Mouse (Mus musculus): Measurements from ENCODE around the gene Rpl41. TPM values are rescaled to one million over a fixed set of nuclear protein-coding genes. Genes with fewer than 3 reads are reported as not detected.
A peak's percentile ranks its signal among the peaks of the same experiment; 100 is the strongest.

Gene Rpl41
- polyA plus RNA-seq, 1 experiment from 2014 or later, result 3,049 TPM

DNA sequence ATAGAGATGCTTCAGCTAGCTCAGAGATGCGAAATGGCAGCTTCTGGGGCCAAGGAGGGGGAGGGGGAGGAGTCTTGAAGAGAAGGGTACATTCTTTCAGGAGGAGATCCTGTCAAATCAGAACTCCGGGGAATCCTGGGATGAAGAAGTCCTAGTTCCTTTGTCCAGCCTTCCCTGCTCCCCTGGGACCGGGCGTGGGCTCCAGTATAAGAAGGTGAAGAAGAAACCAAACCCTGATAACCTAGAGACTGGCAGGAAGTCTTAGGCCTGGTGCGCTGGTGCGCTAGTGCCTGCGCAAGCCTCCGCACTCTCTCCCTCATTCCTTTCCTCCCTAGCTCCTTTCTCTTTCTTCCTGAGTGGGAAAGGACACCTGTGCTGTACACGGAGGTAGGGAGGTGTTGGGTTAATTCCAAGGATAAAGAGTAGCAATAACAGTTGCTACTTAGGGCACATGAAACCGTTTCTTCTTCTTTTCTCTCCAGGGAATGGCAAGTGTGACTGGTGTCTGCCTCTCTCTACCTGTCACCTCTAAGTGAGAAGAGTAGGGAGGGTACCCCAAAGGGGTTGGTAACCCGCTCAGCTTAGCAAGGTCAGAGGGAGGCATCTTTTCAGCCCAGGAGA lies 24.9 kb downstream of the Rpl41 start:
- H3K36me3 ChIP-seq (ENCODE audit: control insufficient read depth, insufficient read depth, low read length), result no peaks in the 10 kb centered on the region
- ATAC-seq (replicated peaks; ENCODE audit: low FRiP score) (no peak), DNase-seq (ENCODE audit: low spot score) (no peak)
- H3K4me3 ChIP-seq (ENCODE audit: low read depth, low read length), result peak overlapping the region; percentile 64
- H3K9me3 ChIP-seq (ENCODE audit: control insufficient read depth, low read length), result no peaks in the 10 kb centered on the region
- WGBS, result 6% methylated on average over 11 of the region's 11 CpGs
- peaks cover 4% of the 10 kb centered on the region; the same call in 1 of the 2 replicates for H3K4me1 ChIP-seq (replicated peaks; ENCODE audit: control insufficient read depth, insufficient read depth, low read length)
- H3K27ac ChIP-seq (ENCODE audit: low read depth, low read length), result no peak overlapping the region
- peak overlapping the region; percentile 65; the same call in 1 of the 2 replicates for H3K9ac ChIP-seq (ENCODE audit: low read length)
- H3K27me3 ChIP-seq (ENCODE audit: control insufficient read depth, insufficient read depth, low read length), result peaks cover 22% of the 10 kb centered on the region
- peak overlapping the region; percentile 99 for H3K4me2 ChIP-seq (ENCODE audit: low read depth, low read length, severe bottlenecking)

DNA sequence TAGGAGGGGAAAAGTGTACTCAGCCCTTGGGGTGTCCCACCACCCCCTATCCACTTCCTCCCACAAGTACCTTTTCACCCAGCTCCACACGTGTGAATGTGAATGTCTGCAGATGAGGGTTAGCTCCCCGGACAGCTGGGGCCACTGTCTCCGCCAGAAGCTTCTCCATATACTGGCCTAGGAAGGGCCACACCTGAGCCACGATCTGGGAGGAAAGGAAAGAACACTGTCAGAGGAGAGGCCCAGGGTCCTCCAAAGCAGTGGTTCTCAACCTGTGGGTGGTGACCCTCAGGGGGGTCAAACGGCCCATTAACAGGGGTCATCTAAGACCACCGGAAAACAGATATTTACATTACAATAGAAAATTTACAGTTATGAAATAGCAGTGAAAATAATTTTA lies 26.8 kb downstream of the Rpl41 start:
- no peak overlapping the region for H3K4me2 ChIP-seq (ENCODE audit: low read depth, low read length, severe bottlenecking)
- no peak for ATAC-seq (replicated peaks; ENCODE audit: low FRiP score)
- peaks cover 4% of the 10 kb centered on the region; the same call in 1 of the 2 replicates for H3K4me1 ChIP-seq (replicated peaks; ENCODE audit: control insufficient read depth, insufficient read depth, low read length)
- H3K4me3 ChIP-seq (ENCODE audit: low read depth, low read length), result no peak overlapping the region
- no peaks in the 10 kb centered on the region for H3K36me3 ChIP-seq (ENCODE audit: control insufficient read depth, insufficient read depth, low read length)
- no peak overlapping the region for H3K27ac ChIP-seq (ENCODE audit: low read depth, low read length)
- 74% methylated on average over 6 of the region's 6 CpGs for WGBS
- no peak overlapping the region for H3K9ac ChIP-seq (ENCODE audit: low read length)
- no peaks in the 10 kb centered on the region for H3K9me3 ChIP-seq (ENCODE audit: control insufficient read depth, low read length)
- H3K27me3 ChIP-seq (ENCODE audit: control insufficient read depth, insufficient read depth, low read length), result peaks cover 28% of the 10 kb centered on the region
- no peak for DNase-seq (ENCODE audit: low spot score)

- no peak overlapping the region for H3K9ac ChIP-seq (ENCODE audit: low read length)
- DNase-seq (ENCODE audit: low spot score) (no peak), ATAC-seq (replicated peaks; ENCODE audit: low FRiP score) (no peak)
- H3K4me1 ChIP-seq (replicated peaks; ENCODE audit: control insufficient read depth, insufficient read depth, low read length), result peaks cover 4% of the 10 kb centered on the region; the same call in 1 of the 2 replicates
- H3K4me3 ChIP-seq (ENCODE audit: low read depth, low read length), result no peak overlapping the region
- 86% methylated on average over 16 of the region's 16 CpGs for WGBS
- no peak overlapping the region for H3K4me2 ChIP-seq (ENCODE audit: low read depth, low read length, severe bottlenecking)
- no peak overlapping the region for H3K27ac ChIP-seq (ENCODE audit: low read depth, low read length)
- peaks cover 39% of the 10 kb centered on the region for H3K27me3 ChIP-seq (ENCODE audit: control insufficient read depth, insufficient read depth, low read length)
- no peaks in the 10 kb centered on the region for H3K36me3 ChIP-seq (ENCODE audit: control insufficient read depth, insufficient read depth, low read length)
- H3K9me3 ChIP-seq (ENCODE audit: control insufficient read depth, low read length), result no peaks in the 10 kb centered on the region
These were observed 28.5 kb downstream of the Rpl41 start for GRCm38 (mm10) chr10:128520591-128520990.

- H3K4me1 ChIP-seq (replicated peaks; ENCODE audit: control insufficient read depth, insufficient read depth, low read length), result peaks cover under 1% of the 10 kb centered on the region; the same call in 1 of the 2 replicates
- H3K9ac ChIP-seq (ENCODE audit: low read length), result no peak overlapping the region
- no peaks in the 10 kb centered on the region for H3K36me3 ChIP-seq (ENCODE audit: control insufficient read depth, insufficient read depth, low read length)
- DNase-seq (ENCODE audit: low spot score) (peak; percentile 69), ATAC-seq (replicated peaks; ENCODE audit: low FRiP score) (no peak)
- H3K9me3 ChIP-seq (ENCODE audit: control insufficient read depth, low read length), result no peaks in the 10 kb centered on the region
- H3K4me3 ChIP-seq (ENCODE audit: low read depth, low read length), result no peak overlapping the region
- no peak overlapping the region for H3K4me2 ChIP-seq (ENCODE audit: low read depth, low read length, severe bottlenecking)
- H3K27ac ChIP-seq (ENCODE audit: low read depth, low read length), result no peak overlapping the region
- peaks cover 31% of the 10 kb centered on the region for H3K27me3 ChIP-seq (ENCODE audit: control insufficient read depth, insufficient read depth, low read length)
- 71% methylated on average over 7 of the region's 7 CpGs for WGBS
These were observed 30.3 kb downstream of the Rpl41 start for GRCm38 (mm10) chr10:128518833-128519232.

DNA sequence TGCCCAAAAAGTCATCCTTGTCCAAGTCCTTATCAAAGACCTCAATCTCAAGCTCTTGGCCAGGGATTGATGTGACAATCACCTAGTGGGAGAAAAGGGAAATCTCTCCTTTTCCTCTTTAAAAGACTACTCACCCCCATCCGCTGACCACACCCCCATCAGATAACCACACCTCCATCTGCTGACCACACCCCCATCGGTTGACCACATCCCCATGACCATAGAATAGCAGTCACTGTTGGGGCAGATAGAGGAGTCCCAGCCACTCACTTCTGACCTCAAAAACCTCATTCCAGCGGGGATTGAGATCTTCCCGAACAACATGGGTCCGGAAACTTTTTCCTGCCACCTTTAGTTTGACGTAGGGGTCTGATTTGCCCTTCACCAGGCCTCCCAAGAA lies 32.4 kb downstream of the Rpl41 start:
- H3K27me3 ChIP-seq (ENCODE audit: control insufficient read depth, insufficient read depth, low read length), result peaks cover 23% of the 10 kb centered on the region
- no peak overlapping the region for H3K4me3 ChIP-seq (ENCODE audit: low read depth, low read length)
- no peak overlapping the region for H3K4me2 ChIP-seq (ENCODE audit: low read depth, low read length, severe bottlenecking)
- no peaks in the 10 kb centered on the region for H3K9me3 ChIP-seq (ENCODE audit: control insufficient read depth, low read length)
- DNase-seq (ENCODE audit: low spot score) (no peak), ATAC-seq (replicated peaks; ENCODE audit: low FRiP score) (no peak)
- no peak overlapping the region for H3K9ac ChIP-seq (ENCODE audit: low read length)
- H3K27ac ChIP-seq (ENCODE audit: low read depth, low read length), result no peak overlapping the region
- no peaks in the 10 kb centered on the region for H3K4me1 ChIP-seq (replicated peaks; ENCODE audit: control insufficient read depth, insufficient read depth, low read length)
- 15% methylated on average over 6 of the region's 6 CpGs for WGBS
- H3K36me3 ChIP-seq (ENCODE audit: control insufficient read depth, insufficient read depth, low read length), result no peaks in the 10 kb centered on the region; the same call in 1 of the 2 replicates

GRCm38 (mm10) chr10:128516029-128516428 lies 33.1 kb downstream of the Rpl41 start:
- no peak overlapping the region for H3K4me3 ChIP-seq (ENCODE audit: low read depth, low read length)
- peak overlapping the region; percentile 18; the same call in 1 of the 2 replicates for H3K4me2 ChIP-seq (ENCODE audit: low read depth, low read length, severe bottlenecking)
- no peaks in the 10 kb centered on the region for H3K9me3 ChIP-seq (ENCODE audit: control insufficient read depth, low read length)
- WGBS, result 9% methylated on average over 20 of the region's 20 CpGs
- DNase-seq (ENCODE audit: low spot score), result no peak
- no peak overlapping the region for H3K27ac ChIP-seq (ENCODE audit: low read depth, low read length)
- peaks cover 23% of the 10 kb centered on the region for H3K27me3 ChIP-seq (ENCODE audit: control insufficient read depth, insufficient read depth, low read length)
- ATAC-seq (replicated peaks; ENCODE audit: low FRiP score), result no peak
- no peaks in the 10 kb centered on the region for H3K4me1 ChIP-seq (replicated peaks; ENCODE audit: control insufficient read depth, insufficient read depth, low read length)
- no peak overlapping the region for H3K9ac ChIP-seq (ENCODE audit: low read length)
- H3K36me3 ChIP-seq (ENCODE audit: control insufficient read depth, insufficient read depth, low read length), result no peaks in the 10 kb centered on the region; the same call in 1 of the 2 replicates

GRCm38 (mm10) chr10:128515044-128515443 lies 34.1 kb downstream of the Rpl41 start:
- DNase-seq (ENCODE audit: low spot score) (peak; percentile 35), ATAC-seq (replicated peaks; ENCODE audit: low FRiP score) (no peak)
- no peak overlapping the region for H3K9ac ChIP-seq (ENCODE audit: low read length)
- 85% methylated on average over 4 of the region's 4 CpGs for WGBS
- H3K9me3 ChIP-seq (ENCODE audit: control insufficient read depth, low read length), result no peaks in the 10 kb centered on the region
- H3K36me3 ChIP-seq (ENCODE audit: control insufficient read depth, insufficient read depth, low read length), result no peaks in the 10 kb centered on the region; the same call in 1 of the 2 replicates
- H3K4me1 ChIP-seq (replicated peaks; ENCODE audit: control insufficient read depth, insufficient read depth, low read length), result no peaks in the 10 kb centered on the region
- peaks cover 23% of the 10 kb centered on the region for H3K27me3 ChIP-seq (ENCODE audit: control insufficient read depth, insufficient read depth, low read length)
- H3K4me3 ChIP-seq (ENCODE audit: low read depth, low read length), result no peak overlapping the region
- H3K4me2 ChIP-seq (ENCODE audit: low read depth, low read length, severe bottlenecking), result no peak overlapping the region
- H3K27ac ChIP-seq (ENCODE audit: low read depth, low read length), result no peak overlapping the region

DNA sequence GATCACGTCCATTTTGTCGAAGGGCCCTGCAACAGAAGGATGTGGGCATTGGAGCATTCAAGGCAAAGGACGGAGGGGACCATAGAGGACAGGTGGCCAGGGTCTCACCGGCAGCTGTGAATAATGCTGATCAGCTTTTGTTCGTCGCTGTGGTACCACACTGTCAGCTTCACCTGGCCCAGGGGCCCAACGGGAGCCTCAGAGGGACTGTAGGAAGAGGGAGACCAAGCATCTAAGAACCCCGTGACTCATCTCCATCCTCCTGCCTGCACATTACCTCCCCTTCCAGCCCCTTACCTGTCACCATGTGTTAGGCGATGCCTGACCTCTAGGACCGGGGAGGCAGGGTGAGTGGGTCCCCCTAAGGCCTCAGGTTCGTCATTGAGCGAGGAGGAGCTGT lies 37.3 kb downstream of the Rpl41 start:
- no peak overlapping the region for H3K9ac ChIP-seq (ENCODE audit: low read length)
- 84% methylated on average over 12 of the region's 12 CpGs for WGBS

DNA sequence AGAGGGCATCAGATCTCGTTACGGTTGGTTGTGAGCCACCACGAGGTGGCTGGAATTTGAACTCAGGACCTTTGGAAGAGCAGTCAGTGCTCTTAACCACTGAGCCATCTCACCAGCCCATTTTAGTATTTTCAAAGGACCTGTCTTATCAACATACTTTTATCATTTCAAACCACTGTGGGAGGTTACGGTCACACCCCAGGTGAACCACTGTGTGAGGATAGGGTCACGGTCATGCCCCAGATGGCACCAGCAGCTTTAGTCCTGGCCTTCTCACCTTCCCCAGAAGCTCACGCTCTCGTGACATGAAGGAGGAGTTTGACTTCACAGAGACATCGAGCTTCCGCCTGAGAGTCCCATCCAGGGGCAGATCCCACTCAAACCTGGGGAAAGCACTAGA lies 37.9 kb downstream of the Rpl41 start:
- 92% methylated on average over 9 of the region's 9 CpGs for WGBS
- H3K4me2 ChIP-seq (ENCODE audit: low read depth, low read length, severe bottlenecking), result no peak overlapping the region
- peaks cover 4% of the 10 kb centered on the region for H3K27me3 ChIP-seq (ENCODE audit: control insufficient read depth, insufficient read depth, low read length)
- no peaks in the 10 kb centered on the region for H3K4me1 ChIP-seq (replicated peaks; ENCODE audit: control insufficient read depth, insufficient read depth, low read length)
- DNase-seq (ENCODE audit: low spot score) (no peak), ATAC-seq (replicated peaks; ENCODE audit: low FRiP score) (no peak)
- H3K4me3 ChIP-seq (ENCODE audit: low read depth, low read length), result no peak overlapping the region
- H3K36me3 ChIP-seq (ENCODE audit: control insufficient read depth, insufficient read depth, low read length), result no peaks in the 10 kb centered on the region; the same call in 1 of the 2 replicates
- H3K27ac ChIP-seq (ENCODE audit: low read depth, low read length), result no peak overlapping the region
- H3K9ac ChIP-seq (ENCODE audit: low read length), result no peak overlapping the region
- H3K9me3 ChIP-seq (ENCODE audit: control insufficient read depth, low read length), result no peaks in the 10 kb centered on the region

More for the DNA sequence above, 37.3 kb downstream of the Rpl41 start:
- Histone ChIP-seq H3K27me3 (ENCODE audit: control insufficient read depth, insufficient read depth, low read length) (peaks cover 10% of the 10 kb centered on the region), H3K4me3 (ENCODE audit: low read depth, low read length) (no peak overlapping the region), H3K36me3 (ENCODE audit: control insufficient read depth, insufficient read depth, low read length) (no peaks in the 10 kb centered on the region; the same call in 1 of the 2 replicates), H3K4me2 (ENCODE audit: low read depth, low read length, severe bottlenecking) (no peak overlapping the region), H3K27ac (ENCODE audit: low read depth, low read length) (no peak overlapping the region), H3K9me3 (ENCODE audit: control insufficient read depth, low read length) (no peaks in the 10 kb centered on the region), H3K4me1 (replicated peaks; ENCODE audit: control insufficient read depth, insufficient read depth, low read length) (no peaks in the 10 kb centered on the region)
- DNase-seq (ENCODE audit: low spot score) (no peak), ATAC-seq (replicated peaks; ENCODE audit: low FRiP score) (no peak)

Measured in forebrain, embryonic 11.5 days (tissue).